Comparison of ENCODE assay signal across 25 mouse cellular contexts in the genomic region with DNA sequence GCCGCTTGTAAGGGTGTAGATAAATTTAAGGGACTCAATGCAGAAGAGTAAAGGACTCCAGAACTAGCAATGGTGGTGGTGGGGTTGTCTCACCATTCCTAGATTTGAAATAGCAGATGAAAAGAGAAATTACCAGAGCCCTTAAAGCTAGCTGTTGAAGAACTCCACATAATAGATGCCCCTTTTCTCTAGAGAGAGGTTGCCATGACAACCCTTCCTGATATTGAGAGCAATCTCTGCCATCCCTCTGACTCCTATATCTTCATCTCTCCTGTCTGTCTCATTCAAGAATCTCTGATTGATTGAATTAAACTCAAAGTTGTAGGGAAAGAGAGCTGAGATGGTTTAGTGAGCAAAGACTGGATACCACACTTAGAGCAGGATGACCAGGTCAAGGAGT. TPM values are rescaled to one million over a fixed set of nuclear protein-coding genes. Genes with fewer than 3 reads are reported as not detected.
A peak's percentile ranks its signal among the peaks of the same experiment; 100 is the strongest.
DNase-seq lines count a peak whose midpoint lies in the region; ATAC-seq and TF ChIP-seq lines count a peak whose summit lies in the region.
"Had no signal": no experiment of that assay in that cellular context is flagged by ENCODE, and none has a peak within 500 bp of the region (broad histone marks: within the 10 kb centered on the region; RNA-seq: fewer than 3 reads in every experiment).

No protein-coding gene starts in this region.

- H3K27me3 ChIP-seq in forebrain, postnatal 0 days (ENCODE audit: insufficient read depth, low read length) = no peaks in the 10 kb centered on the region
- H3K27me3 ChIP-seq in forebrain, embryonic 12.5 days = no peaks in the 10 kb centered on the region
- no peaks in the 10 kb centered on the region for H3K27me3 ChIP-seq in hindbrain, embryonic 15.5 days
- H3K27me3 ChIP-seq in hindbrain, embryonic 16.5 days (replicated peaks; ENCODE audit: control insufficient read depth, insufficient read depth, low read length) = no peaks in the 10 kb centered on the region
- no peaks in the 10 kb centered on the region for H3K27me3 ChIP-seq in midbrain, postnatal 0 days (ENCODE audit: insufficient read depth, low read length)
- H3K27me3 ChIP-seq in midbrain, embryonic 15.5 days (replicated peaks) = no peaks in the 10 kb centered on the region
- H3K27me3 ChIP-seq: heart, embryonic 12.5 days; heart, embryonic 15.5 days had no signal

- no peaks in the 10 kb centered on the region for H3K4me1 ChIP-seq in forebrain, postnatal 0 days (ENCODE audit: insufficient read depth)
- 0 out of 2 replicates have a peak, but pooled peaks cover 3% of the 10 kb centered on the region for H3K4me1 ChIP-seq in forebrain, embryonic 12.5 days
- no peaks in the 10 kb centered on the region for H3K4me1 ChIP-seq in hindbrain, embryonic 15.5 days (replicated peaks)
- H3K4me1 ChIP-seq in hindbrain, embryonic 16.5 days (ENCODE audit: control insufficient read depth, insufficient read depth, low read depth, low read length) = no peaks in the 10 kb centered on the region
- no peaks in the 10 kb centered on the region for H3K4me1 ChIP-seq in midbrain, postnatal 0 days (ENCODE audit: insufficient read depth, low read length)
- no peaks in the 10 kb centered on the region for H3K4me1 ChIP-seq in midbrain, embryonic 15.5 days
- H3K4me1 ChIP-seq: heart, embryonic 15.5 days had no signal

- no peak overlapping the region for H3K9ac ChIP-seq in forebrain, postnatal 0 days
- no peak overlapping the region for H3K9ac ChIP-seq in forebrain, embryonic 12.5 days
- H3K9ac ChIP-seq in hindbrain, embryonic 15.5 days = no peak overlapping the region
- H3K9ac ChIP-seq in hindbrain, embryonic 16.5 days (ENCODE audit: low read depth, low read length) = no peak overlapping the region
- no peak overlapping the region for H3K9ac ChIP-seq in midbrain, postnatal 0 days (replicated peaks; ENCODE audit: low read length, poor library complexity, severe bottlenecking)
- no peak overlapping the region for H3K9ac ChIP-seq in midbrain, embryonic 15.5 days
- H3K9ac ChIP-seq: heart, embryonic 12.5 days; heart, embryonic 15.5 days had no signal

- H3K27ac ChIP-seq in forebrain, postnatal 0 days (ENCODE audit: low read depth, low read length) = no peak overlapping the region
- no peak overlapping the region for H3K27ac ChIP-seq in forebrain, embryonic 12.5 days
- H3K27ac ChIP-seq in hindbrain, embryonic 15.5 days (replicated peaks) = no peak overlapping the region
- no peak overlapping the region for H3K27ac ChIP-seq in hindbrain, embryonic 16.5 days (ENCODE audit: low read depth, low read length)
- H3K27ac ChIP-seq in midbrain, postnatal 0 days (ENCODE audit: low read depth, low read length) = no peak overlapping the region
- H3K27ac ChIP-seq in midbrain, embryonic 15.5 days = no peak overlapping the region
- H3K27ac ChIP-seq: forebrain, embryonic 10.5 days; gastrocnemius, adult 2 months; heart, embryonic 15.5 days had no signal

- ATAC-seq in forebrain, postnatal 0 days = peak; percentile 48; the same call in 1 of the 2 replicates
- ATAC-seq in forebrain, embryonic 12.5 days (ENCODE audit: low FRiP score) = no peak
- ATAC-seq in hindbrain, embryonic 15.5 days (ENCODE audit: low FRiP score, low read depth) = 0 out of 2 replicates have a peak, but pooled peaks have one; percentile 45
- ATAC-seq in hindbrain, embryonic 16.5 days = no peak
- no peak for ATAC-seq in midbrain, postnatal 0 days (ENCODE audit: low FRiP score)
- no peak for ATAC-seq in midbrain, embryonic 15.5 days (replicated peaks)
- ATAC-seq: CD4-positive, CD25-positive, alpha-beta regulatory T cell, adult 4 months; forebrain, embryonic 16.5 days; intestine, postnatal 0 days had no signal

- H3K4me3 ChIP-seq in forebrain, postnatal 0 days (ENCODE audit: low read depth, low read length) = no peak overlapping the region
- H3K4me3 ChIP-seq in forebrain, embryonic 12.5 days (replicated peaks) = no peak overlapping the region
- no peak overlapping the region for H3K4me3 ChIP-seq in hindbrain, embryonic 15.5 days
- H3K4me3 ChIP-seq in hindbrain, embryonic 16.5 days (ENCODE audit: low read length) = no peak overlapping the region
- H3K4me3 ChIP-seq in midbrain, postnatal 0 days (ENCODE audit: low read depth, low read length) = no peak overlapping the region
- no peak overlapping the region for H3K4me3 ChIP-seq in midbrain, embryonic 15.5 days
- H3K4me3 ChIP-seq: forebrain, embryonic 10.5 days; gastrocnemius, adult 2 months; heart, embryonic 12.5 days; heart, embryonic 15.5 days had no signal

- no peak overlapping the region for H3K4me2 ChIP-seq in forebrain, postnatal 0 days (ENCODE audit: low read depth)
- no peak overlapping the region for H3K4me2 ChIP-seq in forebrain, embryonic 12.5 days
- H3K4me2 ChIP-seq in hindbrain, embryonic 15.5 days = no peak overlapping the region
- H3K4me2 ChIP-seq in hindbrain, embryonic 16.5 days (ENCODE audit: low read length) = no peak overlapping the region
- H3K4me2 ChIP-seq in midbrain, postnatal 0 days (ENCODE audit: low read depth, low read length, poor library complexity, severe bottlenecking) = no peak overlapping the region
- H3K4me2 ChIP-seq in midbrain, embryonic 15.5 days = no peak overlapping the region
- H3K4me2 ChIP-seq: heart, embryonic 12.5 days; heart, embryonic 15.5 days had no signal

- peak; percentile 47 for DNase-seq in forebrain, postnatal 0 days
- peak; percentile 46 for DNase-seq in midbrain, postnatal 0 days (ENCODE audit: low spot score)
- DNase-seq in brain, embryonic 14.5 days (ENCODE audit: low read depth) = peak; percentile 62
- DNase-seq in heart, adult 18-20 months = no peak
- DNase-seq: adrenal gland, adult 2 months; adrenal gland, postnatal 14 days; cerebellum, adult 2 months; cerebellum, adult 9-11 months; cerebellum, postnatal 25 days; gastrocnemius, adult 2 months; gastrocnemius, postnatal 14 days; heart, adult 11 months; heart, postnatal 10 days; heart, postnatal 36 days; kidney, adult 2 months had no signal

- no peaks in the 10 kb centered on the region for H3K36me3 ChIP-seq in forebrain, postnatal 0 days (ENCODE audit: insufficient read depth)
- H3K36me3 ChIP-seq in forebrain, embryonic 12.5 days (replicated peaks) = no peaks in the 10 kb centered on the region
- H3K36me3 ChIP-seq in hindbrain, embryonic 15.5 days = no peaks in the 10 kb centered on the region
- no peaks in the 10 kb centered on the region for H3K36me3 ChIP-seq in hindbrain, embryonic 16.5 days (ENCODE audit: control insufficient read depth, insufficient read depth, low read length)
- H3K36me3 ChIP-seq in midbrain, postnatal 0 days (ENCODE audit: insufficient read depth, low read length) = no peaks in the 10 kb centered on the region
- H3K36me3 ChIP-seq in midbrain, embryonic 15.5 days (replicated peaks) = no peaks in the 10 kb centered on the region
- H3K36me3 ChIP-seq: forebrain, embryonic 10.5 days; heart, embryonic 12.5 days; heart, embryonic 15.5 days had no signal

- 93% methylated on average over 1 of the region's 1 CpGs for WGBS in forebrain, postnatal 0 days
- 82% methylated on average over 1 of the region's 1 CpGs for WGBS in forebrain, embryonic 12.5 days
- 73% methylated on average over 1 of the region's 1 CpGs for WGBS in hindbrain, embryonic 15.5 days
- 89% methylated on average over 1 of the region's 1 CpGs for WGBS in hindbrain, embryonic 16.5 days
- 87% methylated on average over 1 of the region's 1 CpGs for WGBS in midbrain, postnatal 0 days
- WGBS in midbrain, embryonic 15.5 days = 88% methylated on average over 1 of the region's 1 CpGs

- TF ChIP-seq CTCF in forebrain, postnatal 0 days (IDR thresholded peaks at IDR 0.05; ENCODE audit: low read depth) = no peak
- no peak for TF ChIP-seq CTCF in midbrain, postnatal 0 days (IDR thresholded peaks at IDR 0.05)
- TF ChIP-seq CTCF in brain, embryonic 14.5 days (IDR thresholded peaks at IDR 0.05; ENCODE audit: borderline replicate concordance, extremely low read depth, insufficient read depth, insufficient read length) = no peak

- no peaks in the 10 kb centered on the region for H3K9me3 ChIP-seq in forebrain, postnatal 0 days (ENCODE audit: low read length)
- no peaks in the 10 kb centered on the region for H3K9me3 ChIP-seq in forebrain, embryonic 12.5 days
- no peaks in the 10 kb centered on the region for H3K9me3 ChIP-seq in hindbrain, embryonic 15.5 days
- no peaks in the 10 kb centered on the region for H3K9me3 ChIP-seq in hindbrain, embryonic 16.5 days (ENCODE audit: control insufficient read depth, low read length)
- no peaks in the 10 kb centered on the region for H3K9me3 ChIP-seq in midbrain, postnatal 0 days (ENCODE audit: low read length)
- no peaks in the 10 kb centered on the region for H3K9me3 ChIP-seq in midbrain, embryonic 15.5 days
- H3K9me3 ChIP-seq: forebrain, embryonic 10.5 days; heart, embryonic 12.5 days; heart, embryonic 15.5 days had no signal

- no peak for TF ChIP-seq POLR2A in brain, embryonic 14.5 days (IDR thresholded peaks at IDR 0.05; ENCODE audit: borderline replicate concordance, extremely low read depth, insufficient read depth, insufficient read length, poor library complexity, severe bottlenecking)

RNA-seq across cellular contexts. Expression of gene Zfp770, which starts 35.3 kb away (rescaled TPM):
- total RNA-seq in forebrain, postnatal 0 days (2014; rRNA removed) = 24.2 and 28.6 TPM in 2 replicates
- polyA plus RNA-seq in forebrain, postnatal 0 days (2015; fragmentation: Nextera tagmentation; extraction: Ambion mirVana) = 8.1 and 8.2 TPM in 2 replicates
- 4.8 and 4.9 TPM in 2 replicates for polyA plus RNA-seq in forebrain, embryonic 12.5 days (2016; fragmentation: Nextera tagmentation; extraction: Ambion mirVana)
- 5.2 and 5.4 TPM in 2 replicates for polyA plus RNA-seq in hindbrain, embryonic 15.5 days (2015; fragmentation: Nextera tagmentation; extraction: Ambion mirVana)
- 4.9 and 5.5 TPM in 2 replicates for polyA plus RNA-seq in hindbrain, embryonic 16.5 days (2015; fragmentation: Nextera tagmentation; extraction: Ambion mirVana)
- 19.5 and 25.9 TPM in 2 replicates for total RNA-seq in midbrain, postnatal 0 days (2014; rRNA removed)
- polyA plus RNA-seq in midbrain, postnatal 0 days (2015; fragmentation: Nextera tagmentation; extraction: Ambion mirVana) = 7.2 and 8.3 TPM in 2 replicates
- 5.3 and 5.4 TPM in 2 replicates for polyA plus RNA-seq in midbrain, embryonic 15.5 days (2015; fragmentation: Nextera tagmentation; extraction: Ambion mirVana)
- 7.7 and 9.4 TPM in 2 replicates for polyA plus RNA-seq in brain, embryonic 14.5 days (2012; rRNA removed)
- 10 to 100 TPM; 16.6 to 20.0 TPM for total RNA-seq in heart, adult 18-20 months (2021)

RNA-seq across cellular contexts. Expression of gene Aqr, which starts 49.7 kb away (rescaled TPM):
- total RNA-seq in forebrain, postnatal 0 days (2014; rRNA removed) = 25.2 and 31.9 TPM in 2 replicates
- polyA plus RNA-seq in forebrain, postnatal 0 days (2015; fragmentation: Nextera tagmentation; extraction: Ambion mirVana) = 20.0 and 22.0 TPM in 2 replicates
- 58.9 and 71.2 TPM in 2 replicates for polyA plus RNA-seq in forebrain, embryonic 12.5 days (2016; fragmentation: Nextera tagmentation; extraction: Ambion mirVana)
- 35.3 and 38.3 TPM in 2 replicates for polyA plus RNA-seq in hindbrain, embryonic 15.5 days (2015; fragmentation: Nextera tagmentation; extraction: Ambion mirVana)
- 29.7 and 33.8 TPM in 2 replicates for polyA plus RNA-seq in hindbrain, embryonic 16.5 days (2015; fragmentation: Nextera tagmentation; extraction: Ambion mirVana)
- total RNA-seq in midbrain, postnatal 0 days (2014; rRNA removed) = 28.2 and 30.1 TPM in 2 replicates
- polyA plus RNA-seq in midbrain, postnatal 0 days (2015; fragmentation: Nextera tagmentation; extraction: Ambion mirVana) = 19.0 and 27.3 TPM in 2 replicates
- 35.5 and 36.0 TPM in 2 replicates for polyA plus RNA-seq in midbrain, embryonic 15.5 days (2015; fragmentation: Nextera tagmentation; extraction: Ambion mirVana)
- polyA plus RNA-seq in brain, embryonic 14.5 days (2012; rRNA removed) = 45.9 and 46.1 TPM in 2 replicates
- 10 to 100 TPM; 17.2 to 20.5 TPM for total RNA-seq in heart, adult 18-20 months (2021)

Comparison
In these comparisons a context has a peak if more than half of its experiments do, and no peak if none do; other contexts are left out.
1. ATAC-seq: peak in forebrain, postnatal 0 days (single experiment) and hindbrain, embryonic 15.5 days (single experiment); none in forebrain, embryonic 12.5 days (single experiment), hindbrain, embryonic 16.5 days (single experiment), midbrain, postnatal 0 days (single experiment) and midbrain, embryonic 15.5 days (single experiment).
2. DNase-seq: peak in forebrain, postnatal 0 days (single experiment), midbrain, postnatal 0 days (single experiment) and brain, embryonic 14.5 days (single experiment); none in heart, adult 18-20 months (0 of 2).